Mouse (Mus musculus) hindbrain, embryonic 15.5 days (tissue): Measurements from ENCODE around the gene Cdc25b. TPM values are rescaled to one million over a fixed set of nuclear protein-coding genes. Genes with fewer than 3 reads are reported as not detected.

Experiments used
- ATAC-seq: fragments of 200-750 bp; cut with Nextera tagmentation; 2 replicates; pipeline ENCODE4 v1.8.0; 2017; ENCODE audit warnings: low read depth, moderate number of reproducible peaks, moderate TSS enrichment; ENCODE audit not compliant: low FRiP score
- H3K27ac ChIP-seq: fragments of 300-500 bp; sonication (generic); replicated peaks from 2 replicates; pipeline ENCODE4 v1.5.1; 2015; ENCODE audit warnings: mild to moderate bottlenecking, inconsistent platforms
- H3K27me3 ChIP-seq: fragments of 300-500 bp; sonication (generic); 2 replicates; pipeline ENCODE4 v1.6.1; 2015; ENCODE audit warnings: control low read depth, inconsistent platforms
- H3K36me3 ChIP-seq: fragments of 300-500 bp; sonication (generic); 2 replicates; pipeline ENCODE4 v1.6.1; 2015; ENCODE audit warnings: control low read depth, inconsistent platforms
- H3K4me1 ChIP-seq: fragments of 300-500 bp; sonication (generic); replicated peaks from 2 replicates; pipeline ENCODE4 v1.6.1; 2015; ENCODE audit warnings: control low read depth, inconsistent platforms
- H3K4me2 ChIP-seq: fragments of 300-500 bp; sonication (generic); 2 replicates; pipeline ENCODE4 v1.6.1; 2015; ENCODE audit warnings: moderate library complexity, mild to moderate bottlenecking, inconsistent platforms
- H3K4me3 ChIP-seq: fragments of 300-500 bp; sonication (generic); 2 replicates; pipeline ENCODE4 v1.5.1; 2015; ENCODE audit warnings: mild to moderate bottlenecking, inconsistent platforms
- H3K9ac ChIP-seq: fragments of 300-500 bp; sonication (generic); 2 replicates; pipeline ENCODE4 v1.6.1; 2015; ENCODE audit warnings: inconsistent platforms
- H3K9me3 ChIP-seq: fragments of 300-500 bp; sonication (generic); 2 replicates; pipeline ENCODE4 v1.6.1; 2016; ENCODE audit warnings: control low read depth, inconsistent platforms
- WGBS: fragments of 180-500 bp; shearing (Covaris S2); methylation state at CpG from one replicate; pipeline ENCODE4 v1.1.7; 2015; 5-methylcytosine and 5-hydroxymethylcytosine counted together
- polyA plus RNA-seq: library from polyadenylated mRNA; unstranded; fragments of >200 nt; fragmentation: Nextera tagmentation; extraction: Ambion mirVana; gene quantifications from 2 replicates; pipeline ENCODE4 v1.2.1, GENCODE M21; 2015

Gene Cdc25b
- polyA plus RNA-seq, 1 experiment from 2014 or later, result 29.2 TPM

DNA sequence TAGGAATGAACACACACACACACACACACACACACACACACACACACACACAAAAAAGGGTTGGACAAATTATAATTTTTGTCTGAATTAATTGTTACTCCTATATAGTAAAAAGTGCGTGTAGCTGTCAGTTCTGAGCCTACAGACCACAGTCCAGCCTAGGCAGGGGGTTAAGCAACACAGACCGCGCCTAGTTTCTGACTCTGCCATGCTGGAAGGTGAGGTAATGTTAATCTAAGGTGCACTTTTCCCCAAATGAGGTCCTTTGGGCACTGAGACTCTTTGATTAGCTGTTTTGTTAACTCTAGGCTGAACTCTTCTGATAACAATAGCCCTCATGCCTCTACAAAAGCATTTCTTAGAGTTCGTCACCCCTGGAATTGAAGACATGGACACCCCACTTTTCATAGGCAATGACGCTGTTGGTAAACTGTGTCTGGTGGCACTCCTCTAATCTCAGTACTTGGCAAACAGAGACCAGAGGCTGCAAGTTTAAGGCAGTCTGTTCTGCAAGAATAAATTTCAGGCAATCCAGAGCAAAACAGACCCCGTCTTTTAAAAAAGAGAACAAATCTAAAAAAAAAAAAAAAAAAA lies 17.2 kb downstream of the Cdc25b start:
- Histone ChIP-seq H3K4me1 (no peaks in the 10 kb centered on the region), H3K4me2 (no peak overlapping the region), H3K27ac (no peak overlapping the region), H3K27me3 (no peaks in the 10 kb centered on the region), H3K4me3 (no peak overlapping the region), H3K9ac (no peak overlapping the region), H3K36me3 (no peaks in the 10 kb centered on the region), H3K9me3 (no peaks in the 10 kb centered on the region)
- WGBS, result 92% methylated on average over 6 of the region's 6 CpGs
- ATAC-seq, result no peak

- H3K27me3 ChIP-seq, result no peaks in the 10 kb centered on the region
- no peaks in the 10 kb centered on the region for H3K9me3 ChIP-seq
- 41% methylated on average over 7 of the region's 7 CpGs for WGBS
- H3K4me2 ChIP-seq, result no peak overlapping the region
- no peak for ATAC-seq
- peaks cover 4% of the 10 kb centered on the region for H3K4me1 ChIP-seq
- H3K9ac ChIP-seq, result no peak overlapping the region
- no peak overlapping the region for H3K4me3 ChIP-seq
- no peaks in the 10 kb centered on the region for H3K36me3 ChIP-seq
- H3K27ac ChIP-seq, result no peak overlapping the region
These were observed 17.7 kb downstream of the Cdc25b start for GRCm38 (mm10) chr2:131204410-131204981.

GRCm38 (mm10) chr2:131205521-131206182 lies 18.9 kb downstream of the Cdc25b start:
- Histone ChIP-seq H3K27me3 (no peaks in the 10 kb centered on the region), H3K4me2 (no peak overlapping the region), H3K9ac (no peak overlapping the region), H3K27ac (no peak overlapping the region), H3K4me3 (no peak overlapping the region), H3K36me3 (no peaks in the 10 kb centered on the region), H3K4me1 (peaks cover 7% of the 10 kb centered on the region), H3K9me3 (no peaks in the 10 kb centered on the region)
- no peak for ATAC-seq
- whole genome bisulfite sequencing, result 91% methylated on average over 8 of the region's 8 CpGs

DNA sequence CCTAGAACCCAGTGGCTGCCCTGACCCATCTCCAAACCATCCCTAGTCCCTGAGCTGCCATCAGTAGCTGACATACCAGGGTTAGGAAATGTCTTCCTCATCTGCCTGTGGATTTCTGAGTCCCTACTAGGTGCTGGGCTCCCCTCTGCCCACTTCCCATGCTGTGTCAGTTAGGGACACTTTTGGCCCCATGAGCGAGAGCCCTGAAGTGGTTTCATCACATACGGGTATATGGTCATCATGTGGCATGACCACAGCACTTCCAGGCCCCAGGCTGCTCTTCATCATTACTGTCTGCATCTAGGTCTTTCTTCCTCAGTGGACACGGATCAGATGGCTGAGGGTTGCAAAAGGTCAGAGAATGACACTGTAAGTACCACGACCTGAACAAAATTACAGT lies 20.0 kb downstream of the Cdc25b start, which contains the start of gene Ap5s1:
Gene Ap5s1, plus strand, starts transcription at position 301 of the 400 bp plus-strand sequence.
- ATAC-seq, result no peak
- Histone ChIP-seq H3K4me2 (no peak within 1 kb of the TSS), H3K36me3 (no peaks in the 10 kb centered on the region), H3K9me3 (no peaks in the 10 kb centered on the region), H3K4me3 (no peak within 1 kb of the TSS), H3K9ac (no peak within 1 kb of the TSS), H3K4me1 (peaks cover 14% of the 10 kb centered on the region), H3K27ac (no peak within 1 kb of the TSS), H3K27me3 (no peaks in the 10 kb centered on the region)
- 84% methylated on average over 4 of the region's 4 CpGs for WGBS

DNA sequence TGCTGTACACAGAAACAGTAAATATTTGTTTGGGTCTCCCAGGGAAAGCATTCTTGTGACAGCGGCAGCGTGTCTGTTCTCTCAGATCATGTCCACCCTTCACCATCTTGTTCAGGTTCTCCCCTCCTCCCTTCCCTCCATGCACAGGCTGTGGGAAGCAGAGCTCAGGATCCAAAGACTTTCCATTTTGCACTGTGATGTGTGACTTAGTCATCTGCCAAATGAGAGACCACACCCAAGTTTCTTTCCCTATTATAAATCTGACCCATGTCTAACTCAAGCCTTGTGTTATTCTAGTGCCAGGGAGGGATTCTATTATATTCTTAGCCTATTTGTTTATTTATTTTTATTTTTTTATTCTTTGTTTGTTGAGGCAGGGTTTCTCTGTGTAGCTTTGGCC lies 21.6 kb downstream of the Cdc25b start:
- no peak overlapping the region for H3K9ac ChIP-seq
- no peak overlapping the region for H3K4me2 ChIP-seq
- WGBS, result 83% methylated on average over 2 of the region's 2 CpGs
- H3K36me3 ChIP-seq, result 0 out of 2 replicates have a peak, but pooled peaks cover 5% of the 10 kb centered on the region
- no peak for ATAC-seq
- peaks cover 18% of the 10 kb centered on the region for H3K4me1 ChIP-seq
- H3K27me3 ChIP-seq, result no peaks in the 10 kb centered on the region
- H3K4me3 ChIP-seq, result no peak overlapping the region
- no peaks in the 10 kb centered on the region for H3K9me3 ChIP-seq
- no peak overlapping the region for H3K27ac ChIP-seq

DNA sequence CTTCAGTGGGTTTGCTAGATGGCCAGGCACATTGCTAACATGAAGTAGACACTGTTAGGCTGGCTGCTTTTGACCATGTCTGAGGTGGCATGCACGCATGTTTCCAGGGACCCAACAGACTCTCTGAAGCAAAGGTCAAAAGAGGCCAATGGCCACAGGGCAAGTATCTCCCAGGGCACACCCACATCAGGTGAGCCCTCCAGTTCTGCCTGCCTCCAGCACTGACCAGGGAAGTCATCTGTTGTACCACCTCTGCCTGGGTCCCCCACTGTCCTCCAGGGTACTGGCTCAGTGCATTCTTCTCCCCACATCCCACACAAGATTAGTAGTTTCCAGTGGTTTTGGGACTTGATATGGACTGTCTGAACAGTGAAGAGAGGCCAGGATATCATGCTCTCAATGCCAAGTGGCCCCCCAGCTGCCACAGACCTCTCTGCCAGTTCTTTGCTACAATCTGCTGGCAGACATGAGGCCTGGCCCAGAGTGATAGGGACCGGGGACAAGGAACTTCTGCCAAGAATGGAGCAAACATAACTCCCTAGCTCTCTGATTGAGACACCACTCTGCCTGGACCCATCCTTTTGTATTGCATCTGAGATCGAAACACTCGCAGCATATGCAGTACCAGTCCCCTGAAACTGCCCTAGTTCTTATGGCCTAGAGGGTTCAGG lies 22.5 kb downstream of the Cdc25b start:
- peak overlapping the region; percentile 96 for H3K27ac ChIP-seq
- H3K4me1 ChIP-seq, result peaks cover 18% of the 10 kb centered on the region
- peak overlapping the region; percentile 67 for H3K9ac ChIP-seq
- 84% methylated on average over 4 of the region's 4 CpGs for WGBS
- no peaks in the 10 kb centered on the region for H3K9me3 ChIP-seq
- H3K4me2 ChIP-seq, result peak overlapping the region; percentile 58
- no peaks in the 10 kb centered on the region for H3K27me3 ChIP-seq
- 0 out of 2 replicates have a peak, but pooled peaks cover 5% of the 10 kb centered on the region for H3K36me3 ChIP-seq
- ATAC-seq, result no peak; the same call in 1 of the 2 replicates
- peak overlapping the region; percentile 61 for H3K4me3 ChIP-seq

DNA sequence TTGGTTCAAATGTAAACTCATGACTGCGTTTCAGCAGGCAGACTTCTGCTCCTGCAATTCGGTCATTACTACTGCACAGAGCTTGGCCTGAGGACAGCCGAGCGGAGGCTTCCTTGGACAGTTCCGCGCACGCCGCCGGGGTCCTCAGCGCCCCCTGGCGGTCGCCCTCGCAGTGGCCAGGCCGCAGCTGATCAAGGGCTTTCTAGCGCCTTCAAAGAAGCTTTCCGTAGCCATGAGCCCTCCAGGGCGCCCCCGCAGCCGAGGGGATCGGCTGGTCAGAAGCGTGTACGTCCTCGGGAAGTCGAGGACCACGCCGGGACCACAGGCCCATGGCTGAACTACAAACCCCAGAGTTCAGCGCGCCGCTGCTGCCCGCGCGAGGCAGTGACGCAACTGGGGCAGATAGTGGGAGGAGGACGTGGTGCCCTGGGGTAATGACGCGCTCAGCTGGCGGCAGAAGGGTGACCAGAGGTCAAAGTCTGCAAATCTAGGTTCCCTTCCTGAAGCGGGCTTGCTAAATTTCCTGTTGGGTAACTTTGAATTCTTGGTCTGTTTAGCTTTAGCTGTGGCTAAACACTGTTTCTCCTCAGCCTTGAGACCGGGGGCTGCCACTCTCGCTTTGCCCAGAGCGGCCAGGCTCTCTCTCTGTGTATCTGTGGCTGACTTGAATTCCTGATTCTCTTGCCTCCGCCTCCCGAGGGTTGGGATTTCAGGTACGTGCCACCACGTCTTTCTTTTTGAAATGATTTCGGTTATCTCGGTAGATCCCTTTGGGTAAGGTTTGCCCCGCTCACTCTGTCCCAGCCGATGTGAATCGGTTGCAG lies 23.4 kb downstream of the Cdc25b start:
- ATAC-seq, result peak; percentile 97
- H3K4me3 ChIP-seq, result peak overlapping the region; percentile 61

DNA sequence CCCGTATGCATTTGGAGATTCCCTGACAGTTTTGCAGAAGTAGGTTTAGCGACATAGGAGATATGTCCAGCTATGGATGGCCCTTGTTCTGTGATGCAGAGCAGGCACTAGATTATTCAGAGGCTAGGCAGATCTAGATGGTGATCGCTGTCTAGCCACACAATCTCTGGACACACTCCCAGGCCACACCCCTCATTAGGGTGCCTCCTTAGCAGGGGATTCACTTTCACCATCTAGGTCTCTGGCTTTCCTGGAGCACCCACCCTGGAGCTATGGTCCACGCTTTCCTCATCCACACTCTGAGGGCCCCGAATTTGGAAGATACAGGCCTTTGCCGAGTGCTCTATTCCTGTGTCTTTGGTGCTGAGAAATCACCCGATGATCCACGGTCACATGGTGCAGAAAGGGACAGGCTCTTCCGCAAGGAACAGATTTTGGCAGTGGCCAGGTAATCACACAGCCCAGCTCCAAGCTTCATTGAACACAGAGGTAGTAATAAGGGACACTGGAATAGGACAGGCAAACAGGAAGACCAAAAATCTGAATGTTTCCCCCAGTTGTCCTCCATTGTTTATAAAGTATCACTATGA lies 24.4 kb downstream of the Cdc25b start:
- Histone ChIP-seq H3K36me3 (0 out of 2 replicates have a peak, but pooled peaks cover 5% of the 10 kb centered on the region), H3K4me3 (peak overlapping the region; percentile 61), H3K9ac (peak overlapping the region; percentile 67), H3K27ac (peak overlapping the region; percentile 96), H3K27me3 (no peaks in the 10 kb centered on the region), H3K9me3 (no peaks in the 10 kb centered on the region), H3K4me2 (peak overlapping the region; percentile 58), H3K4me1 (peaks cover 18% of the 10 kb centered on the region)
- 64% methylated on average over 9 of the region's 9 CpGs for WGBS
- ATAC-seq, result no peak

More for the DNA sequence above, 23.4 kb downstream of the Cdc25b start:
- Histone ChIP-seq H3K9ac (peak overlapping the region; percentile 67), H3K27ac (peak overlapping the region; percentile 96), H3K36me3 (0 out of 2 replicates have a peak, but pooled peaks cover 5% of the 10 kb centered on the region), H3K4me2 (peak overlapping the region; percentile 58), H3K27me3 (no peaks in the 10 kb centered on the region), H3K9me3 (no peaks in the 10 kb centered on the region), H3K4me1 (peaks cover 18% of the 10 kb centered on the region)
- 2% methylated on average over 50 of the region's 50 CpGs for WGBS

GRCm38 (mm10) chr2:131213773-131214172 lies 27.0 kb downstream of the Cdc25b start:
- H3K27me3 ChIP-seq, result no peaks in the 10 kb centered on the region
- H3K27ac ChIP-seq, result no peak overlapping the region
- peaks cover 18% of the 10 kb centered on the region for H3K4me1 ChIP-seq
- no peaks in the 10 kb centered on the region for H3K9me3 ChIP-seq
- 90% methylated on average over 7 of the region's 7 CpGs for WGBS
- 0 out of 2 replicates have a peak, but pooled peaks cover 5% of the 10 kb centered on the region for H3K36me3 ChIP-seq
- no peak overlapping the region for H3K9ac ChIP-seq
- ATAC-seq, result no peak
- no peak overlapping the region for H3K4me3 ChIP-seq
- no peak overlapping the region for H3K4me2 ChIP-seq

GRCm38 (mm10) chr2:131215941-131216858 lies 29.5 kb downstream of the Cdc25b start:
- no peak overlapping the region for H3K4me3 ChIP-seq
- 0 out of 2 replicates have a peak, but pooled peaks cover 5% of the 10 kb centered on the region for H3K36me3 ChIP-seq
- H3K27ac ChIP-seq, result no peak overlapping the region
- H3K4me1 ChIP-seq, result peaks cover 6% of the 10 kb centered on the region
- no peak overlapping the region for H3K9ac ChIP-seq
- H3K9me3 ChIP-seq, result no peaks in the 10 kb centered on the region
- no peak overlapping the region for H3K4me2 ChIP-seq
- no peaks in the 10 kb centered on the region for H3K27me3 ChIP-seq
- 87% methylated on average over 7 of the region's 7 CpGs for WGBS
- no peak for ATAC-seq
